Mouse (Mus musculus) stomach, embryonic 15.5 days (tissue): ENCODE data around the gene Umad1. TPM values are rescaled to one million over a fixed set of nuclear protein-coding genes. Genes with fewer than 3 reads are reported as not detected.

Experiments
- ATAC-seq: fragments of 200-750 bp; cut with Nextera tagmentation; 2 replicates; pipeline ENCODE4 v1.8.0; 2017; ENCODE audit warnings: low read depth, moderate number of reproducible peaks, moderate TSS enrichment; ENCODE audit not compliant: insufficient read depth, low FRiP score
- H3K27ac ChIP-seq: fragments of 300-500 bp; sonication (generic); 2 replicates; pipeline ENCODE4 v1.5.1; 2015; ENCODE audit warnings: mild to moderate bottlenecking, inconsistent platforms
- H3K27me3 ChIP-seq: fragments of 300-500 bp; sonication (generic); replicated peaks from 2 replicates; pipeline ENCODE4 v1.6.1; 2015; ENCODE audit warnings: inconsistent platforms
- H3K36me3 ChIP-seq: fragments of 300-500 bp; sonication (generic); 2 replicates; pipeline ENCODE4 v1.6.1; 2015; ENCODE audit warnings: inconsistent platforms
- H3K4me1 ChIP-seq: fragments of 300-500 bp; sonication (generic); 2 replicates; pipeline ENCODE4 v1.6.1; 2015; ENCODE audit warnings: inconsistent platforms
- H3K4me2 ChIP-seq: fragments of 300-500 bp; sonication (generic); 2 replicates; pipeline ENCODE4 v1.6.1; 2015; ENCODE audit warnings: mild to moderate bottlenecking, inconsistent platforms
- H3K4me3 ChIP-seq: fragments of 300-500 bp; sonication (generic); replicated peaks from 2 replicates; pipeline ENCODE4 v1.5.1; 2015; ENCODE audit warnings: inconsistent platforms
- H3K9ac ChIP-seq: fragments of 300-500 bp; sonication (generic); 2 replicates; pipeline ENCODE4 v1.6.1; 2015; ENCODE audit warnings: inconsistent platforms
- H3K9me3 ChIP-seq: fragments of 300-500 bp; sonication (generic); 2 replicates; pipeline ENCODE4 v1.6.1; 2016; ENCODE audit warnings: inconsistent platforms
- WGBS: fragments of 180-500 bp; shearing (Covaris S2); methylation state at CpG from one replicate; pipeline ENCODE4 v1.1.7; 2015; 5-methylcytosine and 5-hydroxymethylcytosine counted together
- polyA plus RNA-seq: library from polyadenylated mRNA; unstranded; fragments of >200 nt; fragmentation: Nextera tagmentation; extraction: Ambion mirVana; gene quantifications from 2 replicates; pipeline ENCODE4 v1.2.1, GENCODE M21; 2015

Umad1 gene
- polyA plus RNA-seq, 1 experiment from 2014 or later: 25.7 TPM

DNA sequence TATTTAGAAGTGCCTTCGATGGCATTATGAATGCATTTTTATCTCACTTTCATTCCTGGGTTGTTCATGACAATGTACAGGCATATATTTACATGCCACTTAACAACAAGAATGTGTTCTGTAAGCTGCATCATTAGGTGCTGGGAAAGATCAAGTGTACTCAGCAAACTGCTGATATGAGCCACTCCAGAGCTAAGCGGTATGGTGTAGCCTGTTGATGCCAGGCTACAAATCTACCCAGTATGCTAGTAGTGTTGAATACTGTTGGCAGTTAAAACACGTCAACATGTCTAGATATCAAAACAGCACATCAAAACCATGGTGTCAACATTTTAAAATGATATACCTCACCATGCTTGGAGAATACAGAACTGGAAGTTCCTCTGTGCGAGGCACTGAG is 150.8 kb downstream of the Umad1 start:
- Histone ChIP-seq H3K27ac (no peak overlapping the region), H3K36me3 (no peaks in the 10 kb centered on the region), H3K4me2 (no peak overlapping the region), H3K4me3 (no peak overlapping the region), H3K9ac (no peak overlapping the region), H3K27me3 (no peaks in the 10 kb centered on the region), H3K4me1 (no peaks in the 10 kb centered on the region), H3K9me3 (no peaks in the 10 kb centered on the region)
- whole genome bisulfite sequencing: 86% methylated on average over 4 of the region's 4 CpGs
- no peak for ATAC-seq

DNA sequence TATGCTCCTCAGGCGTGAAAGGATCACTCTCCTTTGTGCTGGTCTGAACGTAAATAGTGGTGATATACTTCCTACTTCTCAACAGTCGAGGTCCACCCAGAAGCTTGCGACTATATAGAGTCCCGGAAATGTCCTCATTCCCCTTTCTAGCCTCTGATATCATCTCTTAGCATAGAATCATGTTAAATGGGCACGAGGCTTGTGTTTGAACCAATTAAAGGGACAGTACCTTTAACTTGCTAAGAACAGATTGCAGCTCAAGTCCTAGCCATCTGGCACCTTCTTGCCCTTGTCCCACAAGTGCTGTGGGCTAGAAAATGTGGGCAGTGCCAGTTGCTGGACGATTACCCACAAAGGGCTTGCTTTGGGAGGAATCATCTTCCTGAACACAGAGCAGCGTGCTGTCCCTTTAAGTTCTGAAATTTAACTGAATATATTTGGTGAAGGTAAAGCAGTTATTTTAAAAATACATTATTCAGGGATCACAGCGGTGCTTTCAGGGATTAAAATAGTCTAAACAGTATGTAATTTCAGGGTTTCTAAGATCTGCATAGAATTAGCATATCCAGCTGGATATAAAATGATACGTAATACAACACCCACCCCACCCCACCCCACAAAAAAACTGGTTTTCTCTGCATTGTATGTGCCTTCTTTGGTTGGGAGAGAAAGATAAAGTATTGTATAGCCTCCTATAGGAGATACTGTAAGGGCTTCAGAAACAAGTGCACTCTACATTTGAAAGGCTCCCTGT is 153.9 kb downstream of the Umad1 start:
- H3K4me1 ChIP-seq: no peaks in the 10 kb centered on the region
- H3K9ac ChIP-seq: no peak overlapping the region
- no peaks in the 10 kb centered on the region for H3K36me3 ChIP-seq
- H3K9me3 ChIP-seq: no peaks in the 10 kb centered on the region
- ATAC-seq: no peak
- 67% methylated on average over 10 of the region's 10 CpGs for WGBS
- H3K4me3 ChIP-seq: no peak overlapping the region
- no peaks in the 10 kb centered on the region for H3K27me3 ChIP-seq
- no peak overlapping the region for H3K4me2 ChIP-seq
- no peak overlapping the region for H3K27ac ChIP-seq

DNA sequence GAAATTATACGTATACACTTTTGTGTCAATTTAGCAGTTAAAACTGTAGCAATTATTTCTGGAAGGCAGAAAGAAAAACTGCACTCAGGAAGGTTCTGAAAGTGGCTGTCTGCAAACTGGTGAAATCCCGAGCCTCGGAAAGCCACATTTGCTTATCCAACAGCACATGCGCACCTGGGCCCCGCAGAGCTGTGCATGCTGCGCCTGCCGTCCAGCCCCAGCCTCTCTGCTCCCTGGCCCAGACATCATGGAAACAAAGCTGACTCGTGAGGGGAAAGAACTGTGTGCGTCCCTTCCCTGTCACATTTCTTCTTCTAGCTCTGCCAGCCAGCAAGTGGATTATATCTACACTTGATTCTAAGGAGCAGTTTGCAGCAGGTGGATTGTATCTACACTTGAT is 154.9 kb downstream of the Umad1 start:
- H3K4me2 ChIP-seq: peak overlapping the region; percentile 13; the same call in 1 of the 2 replicates
- H3K36me3 ChIP-seq: no peaks in the 10 kb centered on the region
- no peaks in the 10 kb centered on the region for H3K27me3 ChIP-seq
- ATAC-seq: no peak
- no peaks in the 10 kb centered on the region for H3K9me3 ChIP-seq
- no peak overlapping the region for H3K27ac ChIP-seq
- 59% methylated on average over 9 of the region's 9 CpGs for WGBS
- no peaks in the 10 kb centered on the region for H3K4me1 ChIP-seq
- H3K4me3 ChIP-seq: no peak overlapping the region; the same call in 1 of the 2 replicates
- H3K9ac ChIP-seq: no peak overlapping the region

DNA sequence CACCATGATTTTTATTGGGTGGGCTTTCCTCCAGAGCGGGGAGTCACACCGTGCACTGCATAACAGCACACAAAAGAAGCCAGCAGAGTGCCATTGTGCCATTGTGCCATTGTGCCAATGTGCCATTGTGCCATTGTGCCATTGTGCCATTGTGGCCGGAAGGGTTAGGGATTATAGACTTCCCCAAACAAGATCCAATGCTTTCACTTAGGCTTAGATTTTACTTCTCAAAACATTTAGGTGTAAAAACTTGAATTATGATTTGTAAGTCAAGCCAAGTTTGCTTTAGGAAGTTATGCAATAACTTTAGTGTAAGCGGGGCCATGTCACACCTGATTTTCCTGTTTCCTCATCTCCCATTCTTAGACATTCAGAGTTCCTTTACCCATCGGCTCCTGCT is 156.7 kb downstream of the Umad1 start:
- H3K4me3 ChIP-seq: no peak overlapping the region
- H3K27ac ChIP-seq: no peak overlapping the region
- no peaks in the 10 kb centered on the region for H3K36me3 ChIP-seq
- H3K4me1 ChIP-seq: no peaks in the 10 kb centered on the region
- no peaks in the 10 kb centered on the region for H3K9me3 ChIP-seq
- ATAC-seq: no peak
- no peaks in the 10 kb centered on the region for H3K27me3 ChIP-seq
- WGBS: 84% methylated on average over 5 of the region's 5 CpGs
- H3K9ac ChIP-seq: no peak overlapping the region
- no peak overlapping the region for H3K4me2 ChIP-seq

DNA sequence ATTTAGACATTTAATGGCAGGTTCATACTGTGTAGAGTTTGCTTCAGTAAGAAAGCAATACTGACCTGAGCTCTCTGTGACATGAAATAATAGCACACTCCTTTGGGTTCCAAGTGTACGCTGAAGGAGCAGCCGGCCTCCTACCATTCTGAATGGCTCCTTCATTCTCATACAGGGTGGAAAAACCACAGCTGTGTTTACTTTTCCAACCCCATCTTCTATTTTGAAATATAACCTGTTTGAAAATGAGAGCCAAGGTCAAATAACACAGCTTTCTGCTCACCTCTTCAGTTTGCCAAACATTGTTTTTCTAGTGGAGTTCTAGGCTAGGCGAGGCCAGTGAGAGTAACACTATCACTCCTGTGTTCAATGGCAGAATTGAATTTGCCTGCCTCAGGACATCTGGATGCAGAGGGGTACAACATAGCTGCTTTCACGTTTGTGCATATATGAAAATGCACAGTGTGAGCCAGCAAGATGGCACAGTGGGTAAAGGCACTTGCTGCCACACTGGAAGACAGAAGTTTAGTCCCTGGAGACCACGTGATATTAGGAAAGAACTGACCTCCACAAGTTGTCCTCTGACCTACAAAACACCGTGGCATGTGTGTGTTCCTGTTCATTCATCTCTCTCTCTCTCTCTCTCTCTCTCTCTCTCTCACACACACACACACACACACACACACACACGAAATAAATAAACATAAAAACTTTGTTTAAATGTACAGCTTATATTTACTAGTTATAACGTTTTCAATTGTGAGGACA is 157.9 kb downstream of the Umad1 start:
- Histone ChIP-seq H3K4me1 (no peaks in the 10 kb centered on the region), H3K4me2 (no peak overlapping the region), H3K27me3 (no peaks in the 10 kb centered on the region), H3K27ac (0 out of 2 replicates have a peak overlapping the region, but pooled peaks have one; percentile 44), H3K9me3 (no peaks in the 10 kb centered on the region), H3K9ac (no peak overlapping the region), H3K36me3 (no peaks in the 10 kb centered on the region), H3K4me3 (no peak overlapping the region)
- ATAC-seq: peak; percentile 71
- 38% methylated on average over 8 of the region's 8 CpGs for WGBS

DNA sequence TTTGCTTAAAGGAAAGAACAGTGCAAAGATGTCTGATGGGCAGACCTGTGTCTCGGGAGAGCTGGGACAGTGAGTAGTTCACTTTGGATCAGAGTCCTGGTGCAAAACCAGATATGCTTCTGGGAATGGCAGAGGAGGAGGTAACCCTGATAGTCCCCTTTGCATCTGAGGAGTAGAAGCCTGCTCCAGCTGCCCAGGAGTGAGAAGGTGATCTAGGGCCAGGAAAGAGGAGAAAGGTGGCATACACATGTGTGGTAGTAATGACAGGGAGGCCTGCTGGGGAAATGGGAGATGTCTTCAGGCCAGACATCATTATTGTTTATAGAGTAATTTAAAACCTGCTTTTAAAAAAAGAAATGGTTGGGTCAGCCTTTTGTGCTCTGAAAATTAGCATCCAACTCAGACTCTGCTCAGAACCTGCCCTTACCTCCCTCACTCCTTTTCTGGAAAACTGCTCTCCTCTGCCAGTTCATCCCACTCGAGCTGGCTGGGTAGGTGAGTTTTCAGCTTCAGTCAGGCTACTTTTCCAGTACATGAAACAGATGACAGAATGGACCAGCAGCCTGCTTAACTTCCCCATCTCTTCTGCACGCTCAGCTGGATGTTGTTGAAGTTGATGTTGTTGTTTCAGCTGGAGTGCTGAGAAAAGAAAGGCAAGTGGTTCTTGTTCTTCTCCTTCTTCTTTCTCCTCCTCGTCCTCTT is 160.5 kb downstream of the Umad1 start:
- Histone ChIP-seq H3K9me3 (no peaks in the 10 kb centered on the region), H3K9ac (no peak overlapping the region), H3K36me3 (no peaks in the 10 kb centered on the region), H3K27ac (no peak overlapping the region), H3K27me3 (no peaks in the 10 kb centered on the region), H3K4me3 (no peak overlapping the region), H3K4me1 (no peaks in the 10 kb centered on the region), H3K4me2 (no peak overlapping the region)
- no peak for ATAC-seq
- WGBS: 56% methylated on average over 4 of the region's 4 CpGs

DNA sequence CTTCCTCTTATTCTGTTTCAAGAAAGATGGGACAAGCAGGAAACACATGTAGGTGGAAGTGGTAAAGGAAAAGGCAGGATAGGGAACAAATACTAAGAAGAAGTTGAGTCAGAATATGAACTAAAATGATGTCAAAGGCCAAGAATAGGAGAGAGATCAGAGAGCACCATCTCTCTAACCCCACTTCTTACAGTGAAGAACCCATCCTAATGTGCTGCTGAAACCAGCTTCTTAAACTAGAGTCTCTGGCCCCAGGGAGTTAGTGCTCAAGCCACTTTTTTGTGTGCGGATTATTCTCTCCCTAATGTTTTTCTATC is 161.1 kb downstream of the Umad1 start:
- Histone ChIP-seq H3K4me3 (no peak overlapping the region), H3K9ac (no peak overlapping the region), H3K27me3 (no peaks in the 10 kb centered on the region), H3K4me2 (no peak overlapping the region), H3K27ac (no peak overlapping the region), H3K9me3 (no peaks in the 10 kb centered on the region), H3K4me1 (no peaks in the 10 kb centered on the region), H3K36me3 (no peaks in the 10 kb centered on the region)
- WGBS: 79% methylated on average over 1 of the region's 1 CpGs
- ATAC-seq: no peak

DNA sequence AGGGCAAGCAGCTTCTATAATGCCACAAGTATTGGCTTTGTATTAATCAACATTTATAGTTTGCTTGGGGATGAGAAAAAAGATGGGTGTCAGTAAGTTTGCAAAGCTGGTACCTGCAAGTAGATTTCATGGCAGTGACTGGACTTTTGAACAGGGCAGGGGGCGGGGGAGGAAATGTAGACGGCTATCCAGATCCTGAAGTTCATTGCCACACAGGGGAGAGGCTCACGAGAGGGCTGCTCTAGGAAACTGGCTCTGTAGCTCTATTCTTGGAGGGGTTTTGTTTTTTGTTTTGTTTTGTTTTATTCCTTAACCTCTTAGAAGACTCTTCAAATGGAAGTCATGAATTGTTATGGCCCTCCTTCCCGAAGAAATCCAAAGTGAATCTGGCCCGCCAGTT is 162.3 kb downstream of the Umad1 start:
- no peaks in the 10 kb centered on the region for H3K27me3 ChIP-seq
- no peak overlapping the region for H3K4me2 ChIP-seq
- no peak for ATAC-seq
- no peak overlapping the region for H3K4me3 ChIP-seq
- no peaks in the 10 kb centered on the region for H3K4me1 ChIP-seq
- no peaks in the 10 kb centered on the region for H3K36me3 ChIP-seq
- WGBS: 73% methylated on average over 5 of the region's 5 CpGs
- H3K9ac ChIP-seq: no peak overlapping the region
- no peaks in the 10 kb centered on the region for H3K9me3 ChIP-seq
- H3K27ac ChIP-seq: no peak overlapping the region

DNA sequence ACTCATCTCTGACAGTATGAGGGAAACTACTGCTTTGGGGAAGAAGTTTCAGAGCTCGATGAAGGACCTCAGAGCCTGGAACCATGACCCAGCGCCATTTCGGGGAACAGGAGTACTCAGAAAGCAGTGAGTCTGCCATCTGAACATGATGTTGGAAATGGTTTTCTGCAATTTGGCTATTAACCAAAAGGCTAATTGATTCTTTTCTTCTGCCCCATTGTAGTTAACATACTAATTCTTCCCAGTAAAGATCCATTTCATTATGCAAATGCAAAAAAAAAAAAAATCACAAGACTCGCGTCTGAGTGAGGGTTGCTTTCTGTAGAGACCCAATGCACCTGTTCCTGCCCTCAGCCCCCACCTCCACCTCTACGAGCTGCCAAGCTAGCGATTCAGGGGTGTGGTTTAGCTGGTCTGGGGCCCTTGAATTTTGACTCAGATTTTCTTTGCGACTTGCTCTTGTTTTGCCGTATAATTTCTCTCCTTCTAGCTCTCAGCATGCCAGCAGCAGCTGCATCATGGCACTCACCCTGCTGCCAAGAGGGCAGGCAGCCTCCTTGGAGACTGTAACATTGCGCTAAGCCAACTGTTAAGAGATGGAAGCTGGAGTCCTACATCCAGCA is 163.0 kb downstream of the Umad1 start:
- no peak for ATAC-seq
- Histone ChIP-seq H3K27me3 (no peaks in the 10 kb centered on the region), H3K9ac (no peak overlapping the region), H3K4me2 (no peak overlapping the region), H3K27ac (no peak overlapping the region), H3K36me3 (no peaks in the 10 kb centered on the region), H3K9me3 (no peaks in the 10 kb centered on the region), H3K4me3 (no peak overlapping the region), H3K4me1 (no peaks in the 10 kb centered on the region)
- 81% methylated on average over 10 of the region's 10 CpGs for WGBS

DNA sequence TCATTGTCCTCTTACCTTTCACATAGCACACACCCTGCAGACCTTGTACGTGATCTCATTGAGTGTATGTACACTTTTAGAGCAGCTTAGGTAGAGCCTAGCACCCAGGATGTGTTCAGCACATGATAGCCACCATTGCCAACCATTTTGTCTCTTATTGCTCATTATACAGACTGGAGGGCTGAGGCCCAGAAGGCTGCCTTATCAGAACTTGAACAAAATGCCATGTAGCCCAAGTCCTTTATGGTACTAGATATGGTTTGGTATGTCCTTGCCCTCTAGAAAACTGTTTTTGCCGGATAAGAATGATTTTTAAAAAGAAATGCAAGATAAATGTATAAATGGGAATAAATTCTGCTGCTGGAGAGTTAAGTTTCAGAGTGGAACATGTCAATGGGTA is 164.1 kb downstream of the Umad1 start:
- H3K9me3 ChIP-seq: no peaks in the 10 kb centered on the region
- no peak overlapping the region for H3K4me3 ChIP-seq
- no peaks in the 10 kb centered on the region for H3K4me1 ChIP-seq
- no peak overlapping the region for H3K4me2 ChIP-seq
- WGBS: 87% methylated on average over 2 of the region's 2 CpGs
- no peaks in the 10 kb centered on the region for H3K36me3 ChIP-seq
- H3K27ac ChIP-seq: no peak overlapping the region
- no peak for ATAC-seq
- H3K9ac ChIP-seq: no peak overlapping the region
- H3K27me3 ChIP-seq: no peaks in the 10 kb centered on the region

DNA sequence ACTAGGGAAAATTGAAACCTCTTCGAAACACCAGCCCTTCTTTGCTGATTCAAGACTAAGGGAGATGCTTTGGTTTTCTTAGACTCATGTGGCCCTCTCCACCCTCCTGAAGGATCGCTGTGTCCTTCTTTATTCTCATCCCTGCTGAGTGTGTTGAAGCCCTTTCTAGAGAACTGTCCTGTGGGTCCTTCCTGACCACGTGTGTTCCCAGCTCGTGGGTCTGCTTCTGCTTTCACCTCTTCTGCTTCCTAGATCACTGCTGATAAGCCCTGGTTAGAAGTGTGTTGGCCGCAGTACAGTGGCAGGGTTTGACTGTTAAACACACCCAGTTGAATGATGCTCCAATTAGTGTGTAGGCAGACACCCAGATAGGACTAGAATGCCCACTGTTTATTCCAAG is 168.6 kb downstream of the Umad1 start:
- Histone ChIP-seq H3K27ac (no peak overlapping the region), H3K9me3 (no peaks in the 10 kb centered on the region), H3K36me3 (no peaks in the 10 kb centered on the region), H3K9ac (no peak overlapping the region), H3K4me1 (0 out of 2 replicates have a peak, but pooled peaks cover under 1% of the 10 kb centered on the region), H3K4me2 (no peak overlapping the region), H3K27me3 (no peaks in the 10 kb centered on the region), H3K4me3 (no peak overlapping the region)
- no peak for ATAC-seq
- 62% methylated on average over 5 of the region's 5 CpGs for WGBS
